Mouse (Mus musculus): ENCODE measurements around the gene Ugt2b1. TPM values are rescaled to one million over a fixed set of nuclear protein-coding genes. Genes with fewer than 3 reads are reported as not detected.

Gene Ugt2b1
- not detected for total RNA-seq (2023)

DNA sequence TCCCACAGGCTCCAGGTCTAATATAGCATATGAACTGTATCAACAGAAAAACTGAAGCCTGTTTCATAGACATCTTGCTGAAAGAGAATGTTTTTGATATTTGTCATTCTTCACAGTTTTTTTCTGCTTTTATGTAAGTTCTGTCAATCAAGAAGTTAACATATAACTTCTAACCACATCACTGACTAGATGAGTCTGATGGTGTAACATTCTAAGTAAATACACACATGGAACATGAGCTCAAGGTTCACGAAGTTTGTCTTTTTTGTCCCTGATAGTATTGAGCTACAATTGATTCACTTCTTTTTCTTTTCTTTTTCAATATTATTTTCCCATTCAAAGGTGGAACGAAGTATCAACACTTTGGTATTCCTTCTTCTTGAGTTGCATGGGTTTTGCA lies at the start of gene Ugt2b1:
Ugt2b1 (minus strand) TSS at position 105 of the 400 bp plus-strand sequence.

DNA sequence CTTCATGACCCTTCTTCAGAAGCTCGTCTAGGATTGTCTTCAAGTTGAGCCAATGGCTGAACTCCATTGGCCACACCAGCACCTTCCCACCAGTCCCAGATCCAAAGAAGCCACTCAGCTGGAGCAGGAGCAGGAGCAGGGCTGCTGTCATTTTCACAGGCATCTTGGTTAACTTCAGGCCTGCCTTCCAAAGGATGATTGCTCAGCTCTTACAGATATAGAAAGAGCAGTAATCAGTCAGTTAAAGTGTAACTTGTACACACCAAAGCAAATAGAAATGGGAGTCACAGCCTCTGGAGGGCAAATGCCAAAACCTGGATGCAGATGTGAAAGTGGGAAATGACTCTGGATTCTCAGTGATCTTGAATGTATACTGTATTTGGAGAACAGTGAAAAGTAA lies 19.6 kb downstream of the Ugt2b1 start, which contains the start of gene Ugt2b34:
Ugt2b34 (minus strand) TSS at position 180 of the 400 bp plus-strand sequence.

Other genes starting within 250 kb of the Ugt2b1 start
- gene Tmprss11e, start 180.7 kb downstream of the Ugt2b1 start, total RNA-seq (2023), result not detected
- 258 TPM for gene Ythdc1, start 122.3 kb downstream of the Ugt2b1 start, total RNA-seq (2023)
- gene Ugt2b34, start 19.6 kb downstream of the Ugt2b1 start, total RNA-seq (2023), result not detected
- not detected for gene Ugt2b35, start 74.3 kb upstream of the Ugt2b1 start, total RNA-seq (2023)
- gene Ugt2b36, start 166.0 kb upstream of the Ugt2b1 start, total RNA-seq (2023), result not detected
- not detected for gene Ugt2b5, start 213.8 kb upstream of the Ugt2b1 start, total RNA-seq (2023)